Mouse (Mus musculus) intestine, embryonic 16.5 days (tissue): Measurements from ENCODE around the gene Pgls. TPM values are rescaled to one million over a fixed set of nuclear protein-coding genes. Genes with fewer than 3 reads are reported as not detected.

Experiments
- ATAC-seq: fragments of 200-750 bp; cut with Nextera tagmentation; 2 replicates; pipeline ENCODE4 v1.8.0; 2017; ENCODE audit warnings: moderate TSS enrichment, moderate library complexity
- H3K27ac ChIP-seq: fragments of 300-500 bp; sonication (generic); 2 replicates; pipeline ENCODE4 v1.5.1; 2014; ENCODE audit warnings: mild to moderate bottlenecking, low read length
- H3K27me3 ChIP-seq: fragments of 300-500 bp; sonication (generic); replicated peaks from 2 replicates; pipeline ENCODE4 v1.6.1; 2014; ENCODE audit warnings: low read length, control low read depth, mixed read lengths; ENCODE audit not compliant: control insufficient read depth, insufficient read depth
- H3K36me3 ChIP-seq: fragments of 300-500 bp; sonication (generic); 2 replicates; pipeline ENCODE4 v1.6.1; 2014; ENCODE audit warnings: low read length, control low read depth; ENCODE audit not compliant: control insufficient read depth, insufficient read depth
- H3K4me1 ChIP-seq: fragments of 300-500 bp; sonication (generic); 2 replicates; pipeline ENCODE4 v1.6.1; 2014; ENCODE audit warnings: low read length, control low read depth, mixed read lengths; ENCODE audit not compliant: control insufficient read depth, insufficient read depth
- H3K4me2 ChIP-seq: fragments of 300-500 bp; sonication (generic); 2 replicates; pipeline ENCODE4 v1.6.1; 2014; ENCODE audit warnings: low read depth, low read length, control low read depth
- H3K4me3 ChIP-seq: fragments of 300-500 bp; sonication (generic); 2 replicates; pipeline ENCODE4 v1.5.1; 2014; ENCODE audit warnings: mild to moderate bottlenecking, low read length
- H3K9ac ChIP-seq: fragments of 300-500 bp; sonication (generic); 2 replicates; pipeline ENCODE4 v1.6.1; 2014; ENCODE audit warnings: low read depth, low read length
- H3K9me3 ChIP-seq: fragments of 300-500 bp; sonication (generic); 2 replicates; pipeline ENCODE4 v1.6.1; 2016; ENCODE audit warnings: low read length, control low read depth; ENCODE audit not compliant: control insufficient read depth
- WGBS: fragments of 180-500 bp; shearing (Covaris S2); extraction: QIAGEN DNeasy Blood & Tissue Kit; methylation state at CpG from one replicate; pipeline ENCODE4 v1.1.7; 2014; 5-methylcytosine and 5-hydroxymethylcytosine counted together
- polyA plus RNA-seq: library from polyadenylated mRNA; unstranded; fragments of >200 nt; fragmentation: Nextera tagmentation; extraction: Ambion mirVana; gene quantifications from 2 replicates; pipeline ENCODE4 v1.2.1, GENCODE M21; 2015

Pgls gene
- polyA plus RNA-seq, 1 experiment from 2014 or later = 252 TPM

DNA sequence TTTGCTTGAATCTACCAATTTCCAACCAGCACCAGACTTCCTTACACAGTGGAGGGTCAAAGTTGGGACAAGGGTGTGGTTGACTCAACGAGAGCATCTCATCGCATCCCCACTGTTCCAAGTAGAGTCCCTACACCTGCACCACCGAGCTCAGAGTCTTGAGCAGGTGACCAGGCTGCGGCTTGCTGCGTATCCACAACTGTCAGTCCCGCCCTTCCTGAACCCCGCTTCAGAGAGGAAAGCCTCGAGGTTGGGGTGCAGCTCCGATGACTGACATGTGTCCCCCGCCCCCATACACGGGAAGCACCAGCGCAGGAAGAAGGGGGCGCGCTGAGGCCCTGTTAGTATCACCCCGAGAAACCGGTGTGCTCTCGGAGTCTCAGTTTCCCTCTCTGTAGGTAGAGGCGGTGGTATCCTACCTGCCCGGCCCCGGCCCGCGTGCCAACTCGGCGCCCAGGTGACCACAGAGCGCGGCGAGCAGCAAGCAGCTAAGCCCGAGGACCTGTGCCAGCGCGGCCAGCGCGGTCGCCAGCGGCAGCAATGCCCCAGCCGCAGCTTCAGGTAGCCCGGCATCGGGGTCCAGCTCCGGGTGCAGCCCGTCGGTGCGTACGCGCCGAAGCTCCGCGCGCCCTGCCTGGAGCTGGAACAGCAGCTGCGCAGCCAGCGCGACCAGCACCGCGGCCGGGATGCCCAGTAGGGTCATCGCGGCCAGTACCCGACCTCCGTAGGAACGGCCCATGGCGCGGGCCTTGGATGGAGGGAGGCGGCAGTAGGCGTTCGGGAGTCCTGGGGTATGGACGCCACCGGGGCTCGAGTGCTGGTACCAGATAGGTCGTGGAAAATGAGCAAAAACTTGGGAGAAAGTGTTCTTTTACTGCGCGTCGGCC, 33.7 kb upstream of the Pgls start, which contains the start of gene Tmem221:
Tmem221 (minus strand) TSS at position 801 of the 887 bp plus-strand sequence.
- Histone ChIP-seq H3K27ac (no peak within 1 kb of the TSS), H3K4me3 (peak within 1 kb of the TSS; percentile 42), H3K36me3 (no peaks in the 10 kb centered on the region), H3K27me3 (peaks cover 42% of the 10 kb centered on the region), H3K4me2 (peak within 1 kb of the TSS; percentile 66), H3K9ac (peak within 1 kb of the TSS; percentile 52), H3K9me3 (no peaks in the 10 kb centered on the region), H3K4me1 (peaks cover 16% of the 10 kb centered on the region)
- ATAC-seq = peak; percentile 54
- 4% methylated on average over 70 of the region's 70 CpGs for WGBS

DNA sequence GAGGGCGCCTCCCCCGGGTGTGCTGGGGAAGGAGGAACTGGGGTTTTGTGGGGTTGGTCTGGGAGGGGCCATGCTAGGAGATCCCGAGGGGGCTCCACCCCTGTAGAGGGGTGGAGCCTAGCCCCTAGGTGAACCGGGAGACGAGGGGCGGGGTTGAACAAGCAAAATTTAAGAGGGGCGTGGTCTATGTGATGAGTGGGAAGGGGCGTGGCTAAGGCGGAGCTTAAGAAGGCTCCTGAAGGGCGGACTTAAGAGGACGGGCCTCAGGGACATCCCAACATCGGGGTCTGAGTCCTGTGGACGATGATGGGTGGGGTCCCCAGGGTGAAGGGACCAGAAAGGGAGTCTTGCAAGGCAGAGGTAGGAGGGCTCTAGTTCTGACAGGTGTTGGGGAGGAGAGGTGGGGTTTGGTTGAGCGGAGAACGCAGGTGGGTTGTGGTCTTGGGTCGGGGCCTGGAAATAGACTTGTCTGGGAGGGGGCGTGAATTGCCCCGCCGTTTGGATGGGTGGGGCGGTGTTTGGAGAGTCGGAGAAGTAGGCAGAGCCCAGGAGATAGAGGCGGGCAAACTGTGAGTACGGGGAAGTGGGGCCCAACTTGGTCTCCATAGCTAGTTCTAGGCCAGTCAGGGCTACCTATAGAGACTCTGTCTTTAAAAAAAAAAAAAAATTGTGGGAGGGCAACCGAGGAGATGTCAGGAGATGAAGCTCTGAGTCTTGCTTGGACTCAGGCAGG, 32.9 kb upstream of the Pgls start:
- peaks cover 16% of the 10 kb centered on the region for H3K4me1 ChIP-seq
- H3K27ac ChIP-seq = no peak overlapping the region
- peak overlapping the region; percentile 66 for H3K4me2 ChIP-seq
- H3K36me3 ChIP-seq = no peaks in the 10 kb centered on the region
- WGBS = 2% methylated on average over 24 of the region's 24 CpGs
- peak overlapping the region; percentile 42 for H3K4me3 ChIP-seq
- peaks cover 3% of the 10 kb centered on the region; the same call in 1 of the 2 replicates for H3K9me3 ChIP-seq
- peak; percentile 66 for ATAC-seq
- H3K9ac ChIP-seq = peak overlapping the region; percentile 52
- peaks cover 42% of the 10 kb centered on the region for H3K27me3 ChIP-seq

DNA sequence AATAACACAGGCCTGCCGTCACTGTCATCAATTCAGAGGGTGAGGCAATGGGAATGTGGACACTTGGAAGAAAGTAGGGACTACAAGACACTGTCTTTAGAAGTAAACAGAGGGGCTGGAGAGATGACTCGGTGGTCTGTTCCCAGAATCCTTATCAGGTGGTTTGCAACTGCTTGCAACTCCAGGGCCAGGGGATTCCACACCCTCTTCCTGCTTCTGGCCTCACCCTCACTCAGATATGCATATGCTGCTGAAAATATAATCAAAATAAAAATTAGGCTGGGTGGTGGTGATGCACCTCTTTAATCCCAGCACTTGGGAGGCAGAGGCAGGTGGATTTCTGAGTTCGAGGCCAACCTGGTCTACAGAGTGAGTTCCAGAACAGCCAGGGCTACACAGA, 31.9 kb upstream of the Pgls start:
- Histone ChIP-seq H3K4me2 (no peak overlapping the region), H3K9me3 (peaks cover 6% of the 10 kb centered on the region; the same call in 1 of the 2 replicates), H3K27me3 (peaks cover 42% of the 10 kb centered on the region), H3K27ac (no peak overlapping the region), H3K4me1 (peaks cover 16% of the 10 kb centered on the region), H3K9ac (no peak overlapping the region), H3K4me3 (no peak overlapping the region), H3K36me3 (no peaks in the 10 kb centered on the region)
- WGBS = 72% methylated on average over 3 of the region's 3 CpGs
- ATAC-seq = no peak

DNA sequence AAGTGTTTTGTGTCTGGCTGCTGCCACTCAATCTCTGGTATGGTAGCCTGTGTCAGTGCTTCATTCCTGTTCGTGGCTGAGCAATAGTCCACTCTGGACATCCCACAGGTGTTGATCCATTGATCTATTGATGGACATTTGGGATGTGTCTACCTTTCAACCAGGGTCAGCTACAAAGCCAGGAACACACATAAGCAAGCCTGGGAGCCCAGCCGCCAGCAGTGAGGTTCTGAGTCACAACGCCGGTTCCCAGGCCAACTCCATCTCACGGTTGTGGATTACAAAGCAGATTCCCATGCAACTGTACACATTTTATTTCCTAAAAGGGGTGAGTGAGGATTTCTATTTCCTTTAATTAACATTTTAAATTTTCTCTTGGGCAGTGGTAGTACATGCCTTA, 31.2 kb upstream of the Pgls start:
- Histone ChIP-seq H3K9ac (no peak overlapping the region), H3K27me3 (peaks cover 38% of the 10 kb centered on the region), H3K4me1 (peaks cover 16% of the 10 kb centered on the region), H3K9me3 (peaks cover 6% of the 10 kb centered on the region; the same call in 1 of the 2 replicates), H3K27ac (no peak overlapping the region), H3K36me3 (no peaks in the 10 kb centered on the region), H3K4me2 (no peak overlapping the region), H3K4me3 (no peak overlapping the region)
- 86% methylated on average over 5 of the region's 5 CpGs for WGBS
- no peak for ATAC-seq

DNA sequence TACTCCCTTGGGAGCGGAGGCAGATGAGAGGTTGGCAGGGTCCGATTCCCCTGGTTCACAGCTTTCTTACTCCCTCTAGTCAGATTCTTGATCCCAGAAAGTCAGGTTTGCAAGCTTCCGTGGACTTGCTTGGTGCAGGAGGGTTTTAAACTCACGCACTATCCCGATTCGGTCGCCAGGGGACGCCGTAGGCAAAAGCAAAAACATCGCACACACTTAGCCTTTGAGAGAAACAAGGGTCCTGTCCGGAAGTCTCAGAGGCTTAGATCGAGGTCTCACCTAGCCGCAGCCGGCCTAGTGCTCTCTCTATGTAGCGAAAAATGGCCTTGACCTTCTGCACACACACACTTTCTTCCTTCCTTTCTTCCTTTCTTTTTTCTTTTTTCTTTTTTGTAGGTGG, 30.6 kb upstream of the Pgls start:
- H3K4me1 ChIP-seq = peaks cover 16% of the 10 kb centered on the region
- H3K9me3 ChIP-seq = peaks cover 6% of the 10 kb centered on the region; the same call in 1 of the 2 replicates
- no peak for ATAC-seq
- no peaks in the 10 kb centered on the region for H3K36me3 ChIP-seq
- peaks cover 38% of the 10 kb centered on the region for H3K27me3 ChIP-seq
- no peak overlapping the region for H3K4me2 ChIP-seq
- no peak overlapping the region for H3K9ac ChIP-seq
- 3% methylated on average over 15 of the region's 15 CpGs for WGBS
- H3K4me3 ChIP-seq = no peak overlapping the region
- no peak overlapping the region for H3K27ac ChIP-seq

DNA sequence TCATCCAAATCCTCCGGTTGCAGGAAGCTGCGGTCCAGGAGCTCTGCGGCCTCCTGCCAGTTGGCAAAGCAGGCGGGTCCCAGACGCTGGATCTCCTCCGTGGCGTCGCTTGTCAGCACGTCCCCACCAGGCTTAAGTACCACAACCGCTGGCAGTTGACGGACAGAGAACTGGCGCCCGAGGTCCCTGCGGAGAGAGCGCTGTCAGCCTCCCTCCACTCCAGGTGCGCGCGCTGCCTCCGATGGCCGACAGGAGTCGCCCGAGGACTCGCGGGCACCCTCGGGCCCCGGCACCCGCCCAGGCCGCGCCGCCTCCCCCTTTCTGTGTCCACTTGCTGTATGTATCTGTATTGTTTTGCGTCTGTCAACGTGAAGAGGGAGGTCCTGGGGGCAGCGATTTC, 29.2 kb upstream of the Pgls start:
- peak; percentile 34; the same call in 1 of the 2 replicates for ATAC-seq
- peaks cover 28% of the 10 kb centered on the region for H3K27me3 ChIP-seq
- H3K36me3 ChIP-seq = no peaks in the 10 kb centered on the region
- H3K4me1 ChIP-seq = peaks cover 16% of the 10 kb centered on the region
- peak overlapping the region; percentile 47 for H3K4me2 ChIP-seq
- peaks cover 6% of the 10 kb centered on the region; the same call in 1 of the 2 replicates for H3K9me3 ChIP-seq
- no peak overlapping the region for H3K27ac ChIP-seq
- peak overlapping the region; percentile 48; the same call in 1 of the 2 replicates for H3K9ac ChIP-seq
- under 1% methylated on average over 33 of the region's 33 CpGs for WGBS
- H3K4me3 ChIP-seq = peak overlapping the region; percentile 33

DNA sequence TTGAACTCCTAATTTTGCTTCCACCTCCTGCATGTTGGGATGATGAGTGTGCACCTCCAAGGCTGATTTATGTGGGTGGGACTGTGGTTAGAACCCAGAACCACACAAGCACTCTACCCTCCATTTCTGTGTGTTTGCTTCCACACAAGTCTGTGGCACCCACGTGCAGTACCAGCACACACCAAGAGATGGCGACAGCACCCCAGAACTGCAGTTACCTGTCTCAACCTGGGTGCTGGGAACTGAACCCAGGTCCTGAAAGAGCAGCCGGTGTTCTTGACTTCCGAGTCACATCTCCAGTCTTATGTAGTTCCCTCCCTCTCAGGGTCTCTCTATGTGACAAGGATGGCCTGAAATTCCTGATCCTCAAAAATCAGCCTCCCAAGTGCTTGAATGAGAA, 28.0 kb upstream of the Pgls start:
- 92% methylated on average over 4 of the region's 4 CpGs for WGBS
- no peak overlapping the region for H3K4me2 ChIP-seq
- no peaks in the 10 kb centered on the region for H3K36me3 ChIP-seq
- H3K27ac ChIP-seq = no peak overlapping the region
- H3K9ac ChIP-seq = no peak overlapping the region
- H3K9me3 ChIP-seq = peaks cover 6% of the 10 kb centered on the region; the same call in 1 of the 2 replicates
- H3K27me3 ChIP-seq = peaks cover 18% of the 10 kb centered on the region
- H3K4me1 ChIP-seq = peaks cover 15% of the 10 kb centered on the region
- H3K4me3 ChIP-seq = no peak overlapping the region
- no peak for ATAC-seq

DNA sequence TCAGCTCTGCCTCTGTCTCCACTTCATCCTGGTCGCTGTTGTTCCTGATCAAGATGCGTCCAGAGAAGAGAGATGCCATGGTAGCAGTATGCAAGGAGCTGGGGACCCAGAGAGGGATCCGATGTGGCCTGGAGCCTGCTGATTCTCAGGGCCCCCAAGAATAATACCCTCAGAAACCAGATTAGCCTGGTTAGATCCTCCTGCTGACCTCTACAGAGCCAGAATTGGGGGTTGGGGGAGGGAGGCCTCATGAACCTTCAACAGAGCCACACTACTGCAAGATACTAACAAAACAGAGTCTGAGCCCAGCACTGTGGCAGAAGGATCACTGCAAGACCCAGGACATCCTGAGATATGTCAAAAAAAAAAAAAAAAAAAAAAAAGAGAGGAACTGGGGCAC, 25.5 kb upstream of the Pgls start, which contains the start of gene Nxnl1:
Nxnl1 (minus strand) TSS at position 101 of the 400 bp plus-strand sequence.
- H3K4me2 ChIP-seq = no peak within 1 kb of the TSS
- ATAC-seq = no peak
- peaks cover 11% of the 10 kb centered on the region for H3K27me3 ChIP-seq
- H3K9ac ChIP-seq = no peak within 1 kb of the TSS
- H3K4me1 ChIP-seq = peaks cover 25% of the 10 kb centered on the region
- H3K4me3 ChIP-seq = no peak within 1 kb of the TSS
- no peak within 1 kb of the TSS for H3K27ac ChIP-seq
- 71% methylated on average over 3 of the region's 3 CpGs for WGBS
- H3K9me3 ChIP-seq = peaks cover 6% of the 10 kb centered on the region; the same call in 1 of the 2 replicates
- no peaks in the 10 kb centered on the region for H3K36me3 ChIP-seq

DNA sequence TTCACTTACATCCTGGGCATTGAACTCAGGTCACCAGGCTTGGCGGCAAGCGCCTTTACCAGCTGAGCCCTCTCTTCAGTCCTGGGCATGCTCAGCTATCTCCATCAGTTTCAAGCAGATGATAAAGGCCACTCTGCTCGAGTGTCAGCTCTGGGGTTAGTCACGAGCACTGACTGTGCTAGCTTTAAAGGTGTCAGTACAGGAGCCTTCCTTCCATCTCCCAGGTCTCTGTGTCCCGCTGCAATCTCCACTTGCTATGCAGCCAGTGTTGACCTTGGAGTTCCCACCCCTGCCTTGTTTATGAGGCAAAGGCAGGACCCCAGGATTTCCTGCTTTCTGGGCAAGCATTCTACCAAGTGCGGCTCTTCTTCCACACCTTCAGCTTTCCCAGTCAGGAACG, 24.4 kb upstream of the Pgls start:
- no peak overlapping the region for H3K4me2 ChIP-seq
- no peak overlapping the region for H3K27ac ChIP-seq
- no peak for ATAC-seq
- peaks cover 6% of the 10 kb centered on the region; the same call in 1 of the 2 replicates for H3K9me3 ChIP-seq
- H3K4me1 ChIP-seq = peaks cover 23% of the 10 kb centered on the region
- no peaks in the 10 kb centered on the region for H3K36me3 ChIP-seq
- WGBS = 76% methylated on average over 7 of the region's 7 CpGs
- H3K27me3 ChIP-seq = peaks cover 2% of the 10 kb centered on the region; the same call in 1 of the 2 replicates
- H3K9ac ChIP-seq = no peak overlapping the region
- H3K4me3 ChIP-seq = no peak overlapping the region
